Mouse (Mus musculus) thymus, adult 2 months (tissue): ENCODE measurements around the gene Slc25a20. TPM values are rescaled to one million over a fixed set of nuclear protein-coding genes. Genes with fewer than 3 reads are reported as not detected.

Experiments
- DNase-seq: peaks from one replicate; pipeline ENCODE4 v3.0.0; 2021
- H3K27ac ChIP-seq: fragments of 200-500 bp; 2 replicates; pipeline ENCODE4 v1.5.1; 2012; ENCODE audit warnings: low read length, control low read depth; ENCODE audit not compliant: control insufficient read depth, insufficient read depth
- H3K27me3 ChIP-seq: fragments of 200-500 bp; 2 replicates; pipeline ENCODE4 v1.6.1; 2012; ENCODE audit warnings: mild to moderate bottlenecking, low read length, moderate library complexity, mixed read lengths; ENCODE audit not compliant: control insufficient read depth, insufficient read depth
- H3K36me3 ChIP-seq: fragments of 200-500 bp; 2 replicates; pipeline ENCODE4 v1.6.1; 2012; ENCODE audit warnings: mild to moderate bottlenecking, low read length, moderate library complexity; ENCODE audit not compliant: control insufficient read depth, insufficient read depth
- H3K4me1 ChIP-seq: fragments of 200-500 bp; replicated peaks from 2 replicates; pipeline ENCODE4 v1.6.1; 2012; ENCODE audit warnings: low read length; ENCODE audit not compliant: control insufficient read depth, insufficient read depth
- H3K4me3 ChIP-seq: fragments of 200-500 bp; 2 replicates; pipeline ENCODE4 v1.5.1; 2012; ENCODE audit warnings: mild to moderate bottlenecking, low read length, control low read depth, moderate library complexity; ENCODE audit not compliant: control insufficient read depth, insufficient read depth
- CTCF ChIP-seq: fragments of 200-500 bp; IDR thresholded peaks from 2 replicates; pipeline ENCODE4 v1.5.1; 2012; ENCODE audit warnings: mild to moderate bottlenecking, control low read depth, low read length, moderate library complexity, borderline replicate concordance; ENCODE audit not compliant: control insufficient read depth, poor library complexity, insufficient read depth; ENCODE audit errors: extremely low read depth
- POLR2A ChIP-seq: fragments of 200-500 bp; IDR thresholded peaks from 2 replicates; pipeline ENCODE4 v1.6.1; 2012; ENCODE audit warnings: mild to moderate bottlenecking, low read length, control low read depth, moderate library complexity; ENCODE audit not compliant: control insufficient read depth, poor library complexity, insufficient read depth; ENCODE audit errors: extremely low read depth
- WGBS: fragments of 180-500 bp; shearing (Covaris S2); methylation state at CpG from one replicate; pipeline ENCODE4 v1.1.7; 2018; 5-methylcytosine and 5-hydroxymethylcytosine counted together
- polyA plus RNA-seq: library from polyadenylated mRNA; depleted of rRNA; stranded (reverse); fragments of >200 nt; gene quantifications from 2 replicates; pipeline ENCODE4 v1.2.3, GENCODE M21; 2012; rRNA removed

The Slc25a20 gene
- polyA plus RNA-seq, 1 experiment = 19.8 TPM

GRCm38 (mm10) chr9:108723751-108724150 lies 61.9 kb downstream of the Slc25a20 start:
- Histone ChIP-seq H3K27ac (no peak overlapping the region), H3K27me3 (no peaks in the 10 kb centered on the region), H3K36me3 (no peaks in the 10 kb centered on the region), H3K4me1 (no peaks in the 10 kb centered on the region), H3K4me3 (no peak overlapping the region)
- TF ChIP-seq CTCF (no peak), POLR2A (no peak)
- WGBS = 98% methylated on average over 2 of the region's 2 CpGs
- no peak for DNase-seq

- H3K4me1 ChIP-seq = no peaks in the 10 kb centered on the region
- H3K27ac ChIP-seq = no peak overlapping the region
- no peak overlapping the region for H3K4me3 ChIP-seq
- no peaks in the 10 kb centered on the region for H3K27me3 ChIP-seq
- H3K36me3 ChIP-seq = no peaks in the 10 kb centered on the region
- TF ChIP-seq POLR2A = no peak
- DNase-seq = no peak
- WGBS = 98% methylated on average over 5 of the region's 5 CpGs
These were observed 64.2 kb downstream of the Slc25a20 start for GRCm38 (mm10) chr9:108726116-108726515.

- H3K27me3 ChIP-seq = no peaks in the 10 kb centered on the region
- H3K4me3 ChIP-seq = no peak overlapping the region
- H3K36me3 ChIP-seq = no peaks in the 10 kb centered on the region
- TF ChIP-seq CTCF (no peak), POLR2A (no peak)
- no peak overlapping the region for H3K27ac ChIP-seq
- DNase-seq = no peak
- H3K4me1 ChIP-seq = no peaks in the 10 kb centered on the region
These were observed 67.2 kb downstream of the Slc25a20 start for GRCm38 (mm10) chr9:108729050-108729449.

- no peak overlapping the region for H3K27ac ChIP-seq
- no peaks in the 10 kb centered on the region for H3K4me1 ChIP-seq
- H3K27me3 ChIP-seq = no peaks in the 10 kb centered on the region
- TF ChIP-seq POLR2A = no peak
- TF ChIP-seq CTCF = no peak
- DNase-seq = no peak
- no peaks in the 10 kb centered on the region for H3K36me3 ChIP-seq
- no peak overlapping the region for H3K4me3 ChIP-seq
These were observed 70.6 kb downstream of the Slc25a20 start for GRCm38 (mm10) chr9:108732462-108732861.

Other genes with a start within 250 kb of the Slc25a20 start
- gene Ccdc36, start 233.6 kb upstream of the Slc25a20 start, polyA plus RNA-seq = 0.09 and 0.12 TPM in 2 replicates
- not detected in 2 replicates for gene BC048562, start 225.6 kb upstream of the Slc25a20 start, polyA plus RNA-seq
- 39.6 and 40.2 TPM in 2 replicates for gene Ccdc71, start 201.6 kb upstream of the Slc25a20 start, polyA plus RNA-seq
- gene Klhdc8b, start 200.5 kb upstream of the Slc25a20 start, polyA plus RNA-seq = 16.9 and 21.0 TPM in 2 replicates
- gene Lamb2, start 182.4 kb upstream of the Slc25a20 start, polyA plus RNA-seq = 16.1 and 33.7 TPM in 2 replicates
- gene Usp19, start 171.5 kb upstream of the Slc25a20 start, polyA plus RNA-seq = 318 and 335 TPM in 2 replicates
- 376 and 382 TPM in 2 replicates for gene Qars, start 154.4 kb upstream of the Slc25a20 start, polyA plus RNA-seq
- gene Qrich1, start 145.3 kb upstream of the Slc25a20 start, polyA plus RNA-seq = 200 and 225 TPM in 2 replicates
- gene Impdh2, start 101.8 kb upstream of the Slc25a20 start, polyA plus RNA-seq = 160 and 200 TPM in 2 replicates
- gene Ndufaf3, start 94.7 kb upstream of the Slc25a20 start, polyA plus RNA-seq = 65.5 and 74.2 TPM in 2 replicates
- gene Dalrd3, start 92.2 kb upstream of the Slc25a20 start, polyA plus RNA-seq = 418 and 504 TPM in 2 replicates
- gene Wdr6, start 83.3 kb upstream of the Slc25a20 start, polyA plus RNA-seq = 106 and 112 TPM in 2 replicates
- gene P4htm, start 64.4 kb upstream of the Slc25a20 start, polyA plus RNA-seq = 6.6 and 10.5 TPM in 2 replicates
- gene Arih2, start 12.7 kb upstream of the Slc25a20 start, polyA plus RNA-seq = 56.0 and 63.0 TPM in 2 replicates
- gene Prkar2a, start 27.2 kb downstream of the Slc25a20 start, polyA plus RNA-seq = 5.7 and 5.8 TPM in 2 replicates
- 148 and 163 TPM in 2 replicates for gene Ip6k2, start 121.7 kb downstream of the Slc25a20 start, polyA plus RNA-seq
- 24.4 and 30.0 TPM in 2 replicates for gene Nckipsd, start 146.3 kb downstream of the Slc25a20 start, polyA plus RNA-seq
- 0.09 and 0.26 TPM in 2 replicates for gene Celsr3, start 164.2 kb downstream of the Slc25a20 start, polyA plus RNA-seq
- 29.4 and 38.2 TPM in 2 replicates for gene Slc26a6, start 191.2 kb downstream of the Slc25a20 start, polyA plus RNA-seq